Mouse (Mus musculus) intestine, postnatal 0 days (tissue): ENCODE measurements around the gene Epha4. TPM values are rescaled to one million over a fixed set of nuclear protein-coding genes. Genes with fewer than 3 reads are reported as not detected.

Experiments used
- ATAC-seq: fragments of 200-750 bp; cut with Nextera tagmentation; 2 replicates; pipeline ENCODE4 v1.8.0; 2017; ENCODE audit warnings: mild to moderate bottlenecking, moderate TSS enrichment, moderate library complexity
- H3K27ac ChIP-seq: fragments of 300-500 bp; sonication (generic); 2 replicates; pipeline ENCODE4 v1.5.1; 2014; ENCODE audit warnings: mild to moderate bottlenecking, low read depth, low read length, moderate library complexity
- H3K27me3 ChIP-seq: fragments of 300-500 bp; sonication (generic); replicated peaks from 2 replicates; pipeline ENCODE4 v1.6.1; 2014; ENCODE audit warnings: low read length, mixed read lengths; ENCODE audit not compliant: control insufficient read depth, insufficient read depth
- H3K36me3 ChIP-seq: fragments of 300-500 bp; sonication (generic); 2 replicates; pipeline ENCODE4 v1.6.1; 2014; ENCODE audit warnings: mild to moderate bottlenecking, moderate library complexity; ENCODE audit not compliant: control insufficient read depth, insufficient read depth
- H3K4me1 ChIP-seq: fragments of 300-500 bp; sonication (generic); replicated peaks from 2 replicates; pipeline ENCODE4 v1.6.1; 2014; ENCODE audit warnings: antibody characterized with exemption, low read length, mixed read lengths; ENCODE audit not compliant: control insufficient read depth, insufficient read depth
- H3K4me2 ChIP-seq: fragments of 300-500 bp; sonication (generic); replicated peaks from 2 replicates; pipeline ENCODE4 v1.6.1; 2014; ENCODE audit warnings: low read depth, mild to moderate bottlenecking, moderate library complexity
- H3K4me3 ChIP-seq: fragments of 300-500 bp; sonication (generic); 2 replicates; pipeline ENCODE4 v1.5.1; 2014; ENCODE audit warnings: low read depth, low read length
- H3K9ac ChIP-seq: fragments of 300-500 bp; sonication (generic); 2 replicates; pipeline ENCODE4 v1.6.1; 2014; ENCODE audit warnings: mild to moderate bottlenecking, low read depth, low read length
- H3K9me3 ChIP-seq: fragments of 300-500 bp; sonication (generic); 2 replicates; pipeline ENCODE4 v1.6.1; 2016; ENCODE audit warnings: mixed run types; ENCODE audit not compliant: control insufficient read depth
- CTCF ChIP-seq: sonication (generic); IDR thresholded peaks from 2 replicates; pipeline ENCODE4 v1.5.1; 2016; ENCODE audit warnings: low read depth, mild to moderate bottlenecking, control low read depth, antibody characterized with exemption, moderate library complexity
- WGBS: fragments of 180-500 bp; shearing (Covaris S2); extraction: QIAGEN DNeasy Blood & Tissue Kit; methylation state at CpG from one replicate; pipeline ENCODE4 v1.1.7; 2014; 5-methylcytosine and 5-hydroxymethylcytosine counted together
- polyA plus RNA-seq: library from polyadenylated mRNA; unstranded; fragments of >200 nt; fragmentation: Nextera tagmentation; extraction: Ambion mirVana; gene quantifications from 2 replicates; pipeline ENCODE4 v1.2.1, GENCODE M21; 2015

Epha4 gene
- polyA plus RNA-seq, 1 experiment from 2014 or later = 1.5 TPM

DNA sequence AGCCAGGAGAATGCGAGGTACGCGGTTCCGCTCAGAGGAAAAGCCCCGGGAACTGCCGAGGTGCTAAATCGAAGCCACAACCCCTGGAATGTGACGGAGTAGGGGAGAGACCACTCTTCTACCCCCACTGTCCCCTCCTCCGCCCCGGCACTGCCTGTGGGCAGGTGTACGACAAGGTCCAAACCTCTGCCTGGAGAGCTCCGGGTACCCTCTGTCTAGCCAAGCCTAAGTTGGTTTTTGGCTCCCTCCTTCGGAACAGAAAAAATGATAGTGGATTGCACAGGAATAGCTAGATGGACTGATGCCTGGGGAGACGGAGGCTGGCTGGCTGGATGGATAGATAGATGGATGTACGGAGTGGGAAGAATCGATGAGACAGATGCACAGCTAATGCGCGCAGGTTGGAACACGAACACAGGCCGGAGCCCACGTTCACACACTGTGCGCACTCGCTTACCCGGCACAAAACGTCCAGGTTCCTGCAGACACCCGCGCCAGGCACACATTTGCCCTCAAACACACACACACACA, 1.4 kb downstream of the Epha4 start:
- Histone ChIP-seq H3K9me3 (no peaks in the 10 kb centered on the region), H3K27me3 (peaks cover 3% of the 10 kb centered on the region; the same call in 1 of the 2 replicates), H3K4me1 (0 out of 2 replicates have a peak, but pooled peaks cover 6% of the 10 kb centered on the region), H3K27ac (no peak overlapping the region), H3K4me2 (peak overlapping the region; percentile 96), H3K36me3 (no peaks in the 10 kb centered on the region), H3K4me3 (peak overlapping the region; percentile 69), H3K9ac (0 out of 2 replicates have a peak overlapping the region, but pooled peaks have one; percentile 22)
- ATAC-seq = no peak
- 2% methylated on average over 27 of the region's 27 CpGs for WGBS
- TF ChIP-seq CTCF = peak; percentile 68

DNA sequence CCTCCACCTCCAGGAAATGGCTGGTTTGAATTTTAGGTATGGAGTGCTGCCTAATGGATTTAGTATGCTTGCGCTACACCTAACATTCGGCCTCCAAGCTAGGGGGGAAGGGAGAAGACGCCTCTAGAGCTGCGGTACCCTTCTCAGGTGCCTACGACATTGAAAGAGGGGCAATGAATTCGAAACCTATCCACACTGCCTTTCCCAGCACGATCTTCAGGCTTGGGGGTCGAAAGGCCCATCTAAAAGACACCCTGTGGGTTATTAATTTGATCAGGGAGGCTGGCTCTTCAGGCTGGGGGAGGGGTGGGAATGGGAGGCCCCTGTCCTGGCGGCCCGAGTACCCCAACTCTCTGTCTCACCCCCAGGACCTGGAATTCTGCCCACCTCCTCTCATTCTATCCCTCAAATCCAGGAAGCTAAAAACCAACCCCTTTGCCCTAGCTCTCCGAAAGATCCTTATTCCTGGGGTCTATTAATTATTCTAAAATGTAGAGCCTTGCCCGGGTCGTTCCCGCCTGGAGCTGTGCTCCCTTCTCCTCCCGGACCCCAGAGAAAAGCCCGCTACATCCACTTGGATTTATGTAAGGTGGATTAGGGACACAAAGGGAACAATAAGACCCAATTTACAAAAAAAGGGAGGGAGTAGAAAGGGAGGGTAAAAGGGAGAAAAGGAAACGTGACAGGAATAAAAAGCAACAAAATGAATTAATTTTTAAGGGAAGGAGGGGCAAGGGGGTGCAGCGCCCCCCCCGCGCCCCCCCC, 2.3 kb downstream of the Epha4 start:
- 21% methylated on average over 20 of the region's 20 CpGs for WGBS
- Histone ChIP-seq H3K9me3 (no peaks in the 10 kb centered on the region), H3K27ac (no peak overlapping the region), H3K9ac (0 out of 2 replicates have a peak overlapping the region, but pooled peaks have one; percentile 22), H3K36me3 (no peaks in the 10 kb centered on the region), H3K27me3 (peaks cover 3% of the 10 kb centered on the region; the same call in 1 of the 2 replicates), H3K4me2 (peak overlapping the region; percentile 96), H3K4me3 (peak overlapping the region; percentile 69), H3K4me1 (0 out of 2 replicates have a peak, but pooled peaks cover 6% of the 10 kb centered on the region)
- no peak for ATAC-seq
- TF ChIP-seq CTCF = no peak

DNA sequence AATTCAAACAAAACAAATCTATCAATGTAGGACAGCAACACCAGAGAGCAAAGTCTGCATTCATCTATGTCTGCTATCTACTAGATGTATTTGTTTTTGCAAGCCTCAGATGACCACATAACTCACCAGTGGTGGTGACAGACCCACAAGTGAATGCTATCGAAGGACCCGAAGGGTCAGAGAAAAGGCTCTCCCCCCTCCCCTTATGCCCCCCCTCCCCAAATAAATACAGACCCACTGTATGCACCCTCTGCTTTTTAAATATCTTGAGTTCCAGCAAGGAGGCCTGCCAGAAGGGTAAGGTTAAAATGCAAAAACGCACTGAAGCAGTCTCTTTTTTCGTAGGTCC, 2.9 kb downstream of the Epha4 start:
- H3K27me3 ChIP-seq = no peaks in the 10 kb centered on the region; the same call in 1 of the 2 replicates
- H3K9me3 ChIP-seq = no peaks in the 10 kb centered on the region
- ATAC-seq = no peak
- WGBS = 62% methylated on average over 4 of the region's 4 CpGs
- TF ChIP-seq CTCF = no peak
- 0 out of 2 replicates have a peak, but pooled peaks cover 6% of the 10 kb centered on the region for H3K4me1 ChIP-seq
- H3K27ac ChIP-seq = no peak overlapping the region
- peak overlapping the region; percentile 69; the same call in 1 of the 2 replicates for H3K4me3 ChIP-seq
- no peak overlapping the region for H3K9ac ChIP-seq
- no peaks in the 10 kb centered on the region for H3K36me3 ChIP-seq
- H3K4me2 ChIP-seq = peak overlapping the region; percentile 96

DNA sequence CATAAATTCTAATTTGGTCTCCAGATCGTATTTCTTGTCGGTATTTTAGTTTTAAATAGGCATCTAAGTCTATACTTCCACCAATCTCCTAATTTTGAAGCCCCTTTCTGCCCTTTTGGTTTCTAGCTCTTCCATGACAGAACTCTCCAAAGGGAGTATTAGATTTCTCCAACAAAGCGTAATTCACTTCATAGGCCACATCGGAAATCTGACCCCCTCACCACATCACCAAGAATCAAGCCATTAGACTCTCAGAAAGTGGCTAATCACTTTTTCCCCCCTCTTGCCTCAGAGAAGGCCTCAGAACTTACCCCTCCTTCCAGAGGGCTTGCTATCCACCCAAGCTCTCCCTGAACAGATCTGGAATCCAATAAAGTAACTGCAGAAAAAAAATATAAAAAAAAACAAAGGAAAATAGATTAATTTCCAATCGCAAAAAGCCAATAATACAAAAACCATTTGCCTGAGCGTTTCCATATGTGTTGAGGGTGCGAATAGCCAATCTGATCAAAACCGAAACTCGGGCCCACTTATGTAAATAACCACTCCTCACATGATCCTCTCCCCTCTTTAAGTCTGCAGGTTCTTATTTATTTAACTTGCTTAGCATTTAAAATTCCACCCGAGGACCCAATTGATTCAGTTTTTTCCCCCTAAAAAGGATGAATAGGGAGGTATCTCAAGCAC, 3.4 kb downstream of the Epha4 start:
- 64% methylated on average over 10 of the region's 10 CpGs for WGBS
- H3K27me3 ChIP-seq = no peaks in the 10 kb centered on the region; the same call in 1 of the 2 replicates
- H3K27ac ChIP-seq = no peak overlapping the region
- H3K4me3 ChIP-seq = no peak overlapping the region
- H3K9ac ChIP-seq = no peak overlapping the region
- ATAC-seq = no peak
- H3K9me3 ChIP-seq = no peaks in the 10 kb centered on the region
- 0 out of 2 replicates have a peak, but pooled peaks cover 4% of the 10 kb centered on the region for H3K4me1 ChIP-seq
- no peak for TF ChIP-seq CTCF
- no peaks in the 10 kb centered on the region for H3K36me3 ChIP-seq
- no peak overlapping the region; the same call in 1 of the 2 replicates for H3K4me2 ChIP-seq

- ATAC-seq = no peak
- no peak overlapping the region for H3K4me2 ChIP-seq
- no peak overlapping the region for H3K9ac ChIP-seq
- no peak for TF ChIP-seq CTCF
- no peaks in the 10 kb centered on the region; the same call in 1 of the 2 replicates for H3K27me3 ChIP-seq
- no peak overlapping the region for H3K27ac ChIP-seq
- H3K4me3 ChIP-seq = no peak overlapping the region
- no peaks in the 10 kb centered on the region for H3K36me3 ChIP-seq
- no peaks in the 10 kb centered on the region for H3K9me3 ChIP-seq
- H3K4me1 ChIP-seq = 0 out of 2 replicates have a peak, but pooled peaks cover under 1% of the 10 kb centered on the region
- 57% methylated on average over 5 of the region's 5 CpGs for WGBS
Measured at GRCm38 (mm10) chr1:77510623-77511022, 4.3 kb downstream of the Epha4 start.

- Histone ChIP-seq H3K4me3 (no peak overlapping the region), H3K36me3 (no peaks in the 10 kb centered on the region), H3K9ac (no peak overlapping the region), H3K27me3 (no peaks in the 10 kb centered on the region), H3K4me1 (no peaks in the 10 kb centered on the region), H3K4me2 (no peak overlapping the region), H3K27ac (no peak overlapping the region), H3K9me3 (no peaks in the 10 kb centered on the region)
- ATAC-seq = no peak
- whole genome bisulfite sequencing = 94% methylated on average over 18 of the region's 18 CpGs
- TF ChIP-seq CTCF = no peak
Measured at GRCm38 (mm10) chr1:77506856-77507200, 8.1 kb downstream of the Epha4 start.
